Mouse (Mus musculus) liver, embryonic 13.5 days (tissue): ENCODE data around the gene Pgrmc2. TPM values are rescaled to one million over a fixed set of nuclear protein-coding genes. Genes with fewer than 3 reads are reported as not detected.
A peak's percentile ranks its signal among the peaks of the same experiment; 100 is the strongest.

Experiments
- ATAC-seq: fragments of 200-750 bp; cut with Nextera tagmentation; 2 replicates; pipeline ENCODE4 v1.8.0; 2017; ENCODE audit warnings: low read depth, mild to moderate bottlenecking, moderate number of reproducible peaks, moderate library complexity
- DNase-seq: peaks from one replicate; pipeline ENCODE4 v3.0.0; 2022
- H3K27ac ChIP-seq: fragments of 300-500 bp; sonication (generic); 2 replicates; pipeline ENCODE4 v1.5.1; 2015; ENCODE audit warnings: moderate library complexity, mild to moderate bottlenecking, inconsistent platforms
- H3K27me3 ChIP-seq: fragments of 300-500 bp; sonication (generic); 2 replicates; pipeline ENCODE4 v1.6.1; 2015; ENCODE audit warnings: mild to moderate bottlenecking, inconsistent platforms
- H3K36me3 ChIP-seq: fragments of 300-500 bp; sonication (generic); 2 replicates; pipeline ENCODE4 v1.6.1; 2015; ENCODE audit warnings: mild to moderate bottlenecking, inconsistent platforms
- H3K4me1 ChIP-seq: fragments of 300-500 bp; sonication (generic); replicated peaks from 2 replicates; pipeline ENCODE4 v1.6.1; 2015; ENCODE audit warnings: inconsistent platforms
- H3K4me2 ChIP-seq: fragments of 300-500 bp; sonication (generic); 2 replicates; pipeline ENCODE4 v1.6.1; 2015; ENCODE audit warnings: inconsistent platforms, mild to moderate bottlenecking, moderate library complexity
- H3K4me3 ChIP-seq: fragments of 300-500 bp; sonication (generic); replicated peaks from 2 replicates; pipeline ENCODE4 v1.5.1; 2015; ENCODE audit warnings: mild to moderate bottlenecking, inconsistent platforms
- H3K9ac ChIP-seq: fragments of 300-500 bp; sonication (generic); 2 replicates; pipeline ENCODE4 v1.6.1; 2015; ENCODE audit warnings: mild to moderate bottlenecking, inconsistent platforms
- H3K9me3 ChIP-seq: fragments of 300-500 bp; sonication (generic); replicated peaks from 2 replicates; pipeline ENCODE4 v1.6.1; 2016; ENCODE audit warnings: inconsistent platforms
- WGBS: fragments of 180-500 bp; shearing (Covaris S2); methylation state at CpG from one replicate; pipeline ENCODE4 v1.1.7; 2015; ENCODE audit not compliant: insufficient replicate concordance; 5-methylcytosine and 5-hydroxymethylcytosine counted together
- polyA plus RNA-seq: library from polyadenylated mRNA; unstranded; fragments of >200 nt; fragmentation: Nextera tagmentation; extraction: Ambion mirVana; gene quantifications from 2 replicates; pipeline ENCODE4 v1.2.1, GENCODE M21; 2015

Pgrmc2 gene
- polyA plus RNA-seq, 1 experiment from 2014 or later = 20.1 TPM

DNA sequence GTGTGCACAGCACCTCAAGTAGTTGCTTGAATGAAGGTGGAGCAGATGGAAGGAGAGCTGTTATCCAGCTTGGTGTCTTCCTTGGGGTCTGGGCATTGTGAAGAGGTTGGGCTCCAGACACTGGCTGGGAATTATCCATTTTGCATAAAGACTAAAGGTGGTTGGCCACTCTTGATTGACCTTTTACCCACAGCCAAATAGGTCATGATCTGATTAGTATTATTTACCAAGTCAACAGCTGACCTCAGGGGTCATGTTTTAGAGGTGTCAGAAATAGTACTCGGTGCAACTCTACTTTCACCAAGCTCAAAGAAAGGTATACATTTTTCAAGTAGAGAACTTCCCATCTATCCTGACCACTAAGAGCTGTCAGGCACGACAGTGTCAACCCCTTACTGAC is 17.5 kb downstream of the Pgrmc2 start:
- Histone ChIP-seq H3K27ac (no peak overlapping the region; the same call in 1 of the 2 replicates), H3K4me2 (no peak overlapping the region), H3K36me3 (peaks cover 47% of the 10 kb centered on the region), H3K4me3 (no peak overlapping the region), H3K27me3 (no peaks in the 10 kb centered on the region), H3K4me1 (peaks cover 5% of the 10 kb centered on the region; the same call in 1 of the 2 replicates), H3K9ac (no peak overlapping the region), H3K9me3 (no peaks in the 10 kb centered on the region)
- ATAC-seq = peak; percentile 37
- no peak for DNase-seq
- WGBS = 78% methylated on average over 2 of the region's 2 CpGs

- Histone ChIP-seq H3K9me3 (no peaks in the 10 kb centered on the region), H3K36me3 (peaks cover 23% of the 10 kb centered on the region), H3K27me3 (no peaks in the 10 kb centered on the region), H3K4me3 (no peak overlapping the region), H3K4me1 (peaks cover 5% of the 10 kb centered on the region; the same call in 1 of the 2 replicates), H3K27ac (no peak overlapping the region), H3K9ac (no peak overlapping the region), H3K4me2 (no peak overlapping the region)
- ATAC-seq = no peak
- no peak for DNase-seq
- WGBS = 85% methylated on average over 2 of the region's 2 CpGs
Measured at GRCm38 (mm10) chr3:41062758-41063157, 20.1 kb downstream of the Pgrmc2 start.

DNA sequence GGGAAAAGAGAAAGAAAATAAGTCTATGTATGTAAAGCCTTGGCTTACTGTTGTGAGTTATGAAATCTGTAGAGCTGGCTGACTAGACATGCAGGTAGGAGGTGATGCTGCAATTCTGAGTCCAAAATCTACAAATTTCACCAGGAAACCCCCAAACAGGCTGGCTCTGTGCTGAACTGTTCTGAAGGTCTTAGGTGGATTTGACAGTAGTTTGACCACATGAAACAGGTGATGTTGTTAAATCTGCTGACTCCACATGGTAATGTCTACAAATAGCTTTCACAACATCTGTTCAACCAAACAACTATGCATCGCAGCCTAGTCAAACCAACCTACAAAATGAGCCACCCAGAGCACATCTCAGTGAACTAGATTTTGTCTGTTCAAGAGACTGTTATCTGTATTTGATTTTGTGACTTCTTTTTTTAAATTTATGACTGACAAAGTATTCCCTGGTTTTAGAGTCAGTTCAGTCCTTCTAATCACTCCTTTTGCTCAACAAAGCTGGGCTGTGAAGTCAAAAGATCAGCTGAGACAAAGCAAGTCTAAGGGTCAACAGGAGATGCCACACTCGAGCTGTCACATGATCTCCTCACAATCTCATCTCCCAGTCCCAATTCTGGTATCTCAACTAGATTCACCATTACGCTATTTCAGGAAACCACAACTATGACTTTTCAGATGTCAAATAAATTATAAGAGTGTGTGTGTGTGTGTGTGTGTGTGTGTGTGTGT is 20.8 kb downstream of the Pgrmc2 start:
- no peak for DNase-seq
- H3K9me3 ChIP-seq = no peaks in the 10 kb centered on the region
- 55% methylated on average over 3 of the region's 3 CpGs for WGBS

DNA sequence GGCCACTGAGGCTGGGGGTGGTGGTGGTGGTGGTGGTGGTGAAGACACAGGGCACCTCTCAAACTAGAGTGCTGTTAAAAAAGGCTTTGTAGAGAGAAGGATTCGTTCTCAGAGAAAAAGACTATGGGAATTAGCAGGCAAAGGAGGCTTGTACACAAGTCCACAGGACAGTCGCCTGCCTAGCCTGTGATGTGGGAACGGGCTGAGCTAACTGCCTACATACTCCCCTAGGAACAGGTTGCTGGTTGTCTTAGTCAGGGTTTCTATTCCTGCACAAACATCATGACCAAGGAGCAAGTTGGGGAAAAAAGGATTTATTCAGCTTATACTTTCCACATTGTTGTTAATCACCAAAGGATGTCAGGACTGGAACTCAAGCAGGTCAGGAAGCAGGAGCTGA is 23.6 kb downstream of the Pgrmc2 start:
- H3K4me1 ChIP-seq = no peaks in the 10 kb centered on the region
- H3K27ac ChIP-seq = no peak overlapping the region
- no peak overlapping the region for H3K4me2 ChIP-seq
- H3K27me3 ChIP-seq = no peaks in the 10 kb centered on the region
- H3K4me3 ChIP-seq = no peak overlapping the region
- WGBS = 59% methylated on average over 3 of the region's 3 CpGs
- peaks cover 3% of the 10 kb centered on the region; the same call in 1 of the 2 replicates for H3K36me3 ChIP-seq
- H3K9ac ChIP-seq = no peak overlapping the region
- no peaks in the 10 kb centered on the region for H3K9me3 ChIP-seq
- DNase-seq (no peak), ATAC-seq (no peak)

More for the DNA sequence above, 20.8 kb downstream of the Pgrmc2 start:
- H3K36me3 ChIP-seq = peaks cover 15% of the 10 kb centered on the region
- peaks cover 5% of the 10 kb centered on the region; the same call in 1 of the 2 replicates for H3K4me1 ChIP-seq
- no peak for ATAC-seq
- no peak overlapping the region for H3K4me3 ChIP-seq
- no peak overlapping the region for H3K27ac ChIP-seq
- no peak overlapping the region for H3K9ac ChIP-seq
- H3K4me2 ChIP-seq = no peak overlapping the region
- no peaks in the 10 kb centered on the region for H3K27me3 ChIP-seq

DNA sequence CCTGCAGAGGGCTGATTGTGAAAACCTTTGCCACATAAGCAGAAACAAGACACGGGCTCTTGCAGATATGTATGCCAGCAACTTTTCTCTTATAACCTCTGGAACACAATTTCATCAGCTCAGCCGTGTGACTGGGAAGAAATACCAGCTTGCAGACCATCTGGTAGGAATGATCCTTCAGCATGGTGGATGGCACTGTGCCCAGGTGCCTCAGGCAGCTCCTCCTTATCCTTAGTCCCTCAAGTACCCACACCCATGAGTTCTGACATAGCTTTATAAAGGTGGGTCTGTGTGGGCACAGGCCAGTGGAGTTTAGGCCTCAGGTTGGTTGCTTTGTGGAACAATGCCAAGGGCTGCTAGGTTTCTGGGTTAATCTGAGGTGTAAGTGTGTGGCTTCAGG is 24.5 kb downstream of the Pgrmc2 start:
- 67% methylated on average over 2 of the region's 2 CpGs for WGBS
- no peaks in the 10 kb centered on the region for H3K27me3 ChIP-seq
- H3K4me1 ChIP-seq = no peaks in the 10 kb centered on the region
- no peak for DNase-seq
- no peak overlapping the region for H3K4me3 ChIP-seq
- H3K36me3 ChIP-seq = 0 out of 2 replicates have a peak, but pooled peaks cover 1% of the 10 kb centered on the region
- H3K27ac ChIP-seq = no peak overlapping the region
- H3K9me3 ChIP-seq = no peaks in the 10 kb centered on the region
- no peak for ATAC-seq
- no peak overlapping the region for H3K4me2 ChIP-seq
- H3K9ac ChIP-seq = no peak overlapping the region

- no peaks in the 10 kb centered on the region for H3K4me1 ChIP-seq
- no peaks in the 10 kb centered on the region for H3K27me3 ChIP-seq
- no peaks in the 10 kb centered on the region for H3K36me3 ChIP-seq
- no peak for DNase-seq
- no peak overlapping the region for H3K9ac ChIP-seq
- no peaks in the 10 kb centered on the region for H3K9me3 ChIP-seq
- no peak overlapping the region for H3K27ac ChIP-seq
- no peak overlapping the region for H3K4me2 ChIP-seq
- ATAC-seq = no peak
- 56% methylated on average over 3 of the region's 3 CpGs for WGBS
- H3K4me3 ChIP-seq = no peak overlapping the region
Measured at GRCm38 (mm10) chr3:41053334-41053733, 29.5 kb downstream of the Pgrmc2 start.

GRCm38 (mm10) chr3:41047838-41048237 is 35.0 kb downstream of the Pgrmc2 start:
- no peak overlapping the region for H3K9ac ChIP-seq
- WGBS = 63% methylated on average over 6 of the region's 6 CpGs
- H3K27ac ChIP-seq = no peak overlapping the region
- H3K27me3 ChIP-seq = no peaks in the 10 kb centered on the region
- no peaks in the 10 kb centered on the region for H3K9me3 ChIP-seq
- DNase-seq (no peak), ATAC-seq (no peak)
- no peaks in the 10 kb centered on the region for H3K36me3 ChIP-seq
- no peak overlapping the region for H3K4me3 ChIP-seq
- peaks cover 10% of the 10 kb centered on the region for H3K4me1 ChIP-seq
- H3K4me2 ChIP-seq = no peak overlapping the region

- Histone ChIP-seq H3K4me3 (no peak overlapping the region), H3K36me3 (no peaks in the 10 kb centered on the region), H3K27ac (no peak overlapping the region; the same call in 1 of the 2 replicates), H3K9me3 (no peaks in the 10 kb centered on the region), H3K9ac (0 out of 2 replicates have a peak overlapping the region, but pooled peaks have one; percentile 33), H3K27me3 (no peaks in the 10 kb centered on the region), H3K4me1 (peaks cover 10% of the 10 kb centered on the region), H3K4me2 (no peak overlapping the region)
- DNase-seq (no peak), ATAC-seq (peak; percentile 51; the same call in 1 of the 2 replicates)
- 36% methylated on average over 11 of the region's 11 CpGs for whole genome bisulfite sequencing
Measured at GRCm38 (mm10) chr3:41043756-41044354, 39.0 kb downstream of the Pgrmc2 start.

DNA sequence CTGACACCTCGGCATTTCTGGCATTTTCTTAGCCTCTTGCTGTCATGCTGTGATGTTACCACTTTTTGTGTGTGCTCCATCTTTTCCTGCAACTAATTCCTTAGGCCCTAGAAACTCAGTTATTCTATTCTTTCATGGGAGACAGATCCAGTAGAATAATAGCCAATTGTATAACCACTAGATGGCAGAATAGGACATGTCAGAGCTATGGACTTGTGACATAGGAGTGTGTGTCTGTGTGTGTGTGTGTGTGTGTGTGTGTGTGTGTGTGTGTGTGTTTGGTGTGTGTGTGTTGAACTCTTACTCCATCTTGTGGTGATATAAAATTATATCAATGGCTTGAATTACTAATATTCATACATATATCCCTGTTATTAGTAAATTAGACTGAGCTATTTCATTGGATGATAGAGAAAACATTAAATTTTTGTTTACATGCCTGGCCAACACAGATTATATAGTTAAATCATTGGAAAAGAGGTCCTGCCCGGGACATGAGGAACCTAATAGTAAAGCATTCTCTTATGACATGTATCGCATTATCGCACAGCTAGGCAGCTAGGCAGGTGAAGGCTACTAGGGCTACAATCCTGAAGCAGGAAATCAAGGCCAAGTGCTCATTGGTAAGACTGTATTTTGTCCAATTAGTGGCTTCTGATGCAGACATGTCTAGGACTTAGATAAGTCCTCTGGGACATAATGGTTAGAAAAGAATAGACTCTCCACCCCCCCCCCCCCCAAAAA is 40.5 kb downstream of the Pgrmc2 start:
- Histone ChIP-seq H3K4me2 (no peak overlapping the region), H3K9ac (no peak overlapping the region), H3K4me1 (peaks cover 10% of the 10 kb centered on the region), H3K9me3 (no peaks in the 10 kb centered on the region), H3K36me3 (no peaks in the 10 kb centered on the region), H3K27ac (no peak overlapping the region), H3K4me3 (no peak overlapping the region), H3K27me3 (no peaks in the 10 kb centered on the region)
- no peak for ATAC-seq
- DNase-seq = no peak
- 63% methylated on average over 4 of the region's 4 CpGs for WGBS

DNA sequence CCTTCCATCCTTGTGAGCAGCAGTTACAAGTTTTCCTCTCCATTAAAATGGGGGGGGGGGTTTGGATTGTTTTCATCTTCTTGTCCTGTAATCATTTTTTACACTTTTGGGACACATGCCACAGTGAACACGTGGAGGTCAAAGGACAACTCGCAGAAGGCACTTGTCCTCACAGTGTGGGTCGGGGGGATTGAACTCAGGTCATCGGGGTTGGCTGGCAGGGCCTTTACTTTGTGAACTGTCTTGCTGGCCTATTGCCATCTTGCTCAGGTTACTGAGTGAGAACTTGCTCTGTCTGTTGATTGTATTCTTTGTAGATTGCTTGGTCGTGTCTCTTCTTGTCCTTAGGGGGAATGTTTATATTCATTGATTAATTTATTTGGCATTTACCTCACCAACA is 41.6 kb downstream of the Pgrmc2 start:
- H3K4me2 ChIP-seq = no peak overlapping the region
- no peaks in the 10 kb centered on the region for H3K27me3 ChIP-seq
- no peaks in the 10 kb centered on the region for H3K9me3 ChIP-seq
- no peak overlapping the region for H3K4me3 ChIP-seq
- WGBS = 64% methylated on average over 5 of the region's 5 CpGs
- peaks cover 10% of the 10 kb centered on the region for H3K4me1 ChIP-seq
- no peaks in the 10 kb centered on the region for H3K36me3 ChIP-seq
- H3K27ac ChIP-seq = no peak overlapping the region
- ATAC-seq (no peak), DNase-seq (no peak)
- no peak overlapping the region for H3K9ac ChIP-seq

GRCm38 (mm10) chr3:41038297-41038916 is 44.4 kb downstream of the Pgrmc2 start:
- Histone ChIP-seq H3K4me2 (no peak overlapping the region), H3K9ac (no peak overlapping the region), H3K27ac (no peak overlapping the region), H3K27me3 (no peaks in the 10 kb centered on the region), H3K4me1 (no peaks in the 10 kb centered on the region; the same call in 1 of the 2 replicates), H3K36me3 (no peaks in the 10 kb centered on the region), H3K4me3 (no peak overlapping the region), H3K9me3 (no peaks in the 10 kb centered on the region)
- DNase-seq = no peak
- whole genome bisulfite sequencing = 67% methylated on average over 5 of the region's 5 CpGs
- no peak for ATAC-seq
